Mouse (Mus musculus): ENCODE data around the gene Btbd9. TPM values are rescaled to one million over a fixed set of nuclear protein-coding genes. Genes with fewer than 3 reads are reported as not detected.

Btbd9 gene
- polyA plus RNA-seq, 1 experiment from 2014 or later: 56.0 TPM

- no peak for ATAC-seq (ENCODE audit: insufficient read depth, low FRiP score, low read depth)
- Histone ChIP-seq H3K9me3 (no peaks in the 10 kb centered on the region), H3K4me2 (no peak overlapping the region), H3K4me3 (replicated peaks) (no peak overlapping the region), H3K4me1 (no peaks in the 10 kb centered on the region), H3K36me3 (peaks cover 34% of the 10 kb centered on the region), H3K27ac (no peak overlapping the region), H3K9ac (no peak overlapping the region), H3K27me3 (replicated peaks) (no peaks in the 10 kb centered on the region)
- 47% methylated on average over 6 of the region's 6 CpGs for WGBS
These were observed 18.6 kb upstream of the Btbd9 start for GRCm38 (mm10) chr17:30594846-30595245.

DNA sequence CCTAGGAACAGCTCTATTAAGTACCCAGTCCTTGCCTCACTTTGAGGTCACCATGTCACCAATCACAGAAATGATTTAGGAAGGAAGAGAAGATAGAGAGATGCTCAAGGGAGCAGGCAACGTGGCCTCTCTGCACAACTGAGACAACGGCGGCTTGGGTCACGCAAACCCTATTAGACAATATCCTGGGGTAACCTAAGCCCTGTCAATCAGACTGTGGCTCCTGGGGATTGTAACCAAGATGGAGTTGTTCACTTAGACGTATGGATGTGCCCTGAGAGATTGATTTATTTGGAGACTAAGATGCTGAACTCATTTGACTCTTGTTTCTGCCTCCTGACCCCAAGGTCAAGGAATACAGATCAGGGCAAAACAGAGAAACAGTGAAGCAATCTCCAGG is 18.1 kb upstream of the Btbd9 start:
- Histone ChIP-seq H3K27me3 (replicated peaks) (no peaks in the 10 kb centered on the region), H3K4me3 (replicated peaks) (no peak overlapping the region), H3K36me3 (peaks cover 34% of the 10 kb centered on the region), H3K4me1 (no peaks in the 10 kb centered on the region), H3K9ac (no peak overlapping the region), H3K4me2 (no peak overlapping the region), H3K27ac (no peak overlapping the region), H3K9me3 (no peaks in the 10 kb centered on the region)
- WGBS: 69% methylated on average over 5 of the region's 5 CpGs
- no peak for ATAC-seq (ENCODE audit: insufficient read depth, low FRiP score, low read depth)

- H3K4me2 ChIP-seq: no peak overlapping the region
- no peaks in the 10 kb centered on the region for H3K9me3 ChIP-seq
- no peak overlapping the region for H3K4me3 ChIP-seq (replicated peaks)
- ATAC-seq (ENCODE audit: insufficient read depth, low FRiP score, low read depth): no peak; the same call in 1 of the 2 replicates
- H3K9ac ChIP-seq: no peak overlapping the region
- H3K4me1 ChIP-seq: no peaks in the 10 kb centered on the region
- H3K27ac ChIP-seq: no peak overlapping the region
- H3K27me3 ChIP-seq (replicated peaks): no peaks in the 10 kb centered on the region
- H3K36me3 ChIP-seq: 0 out of 2 replicates have a peak, but pooled peaks cover 6% of the 10 kb centered on the region
- WGBS: 54% methylated on average over 17 of the region's 17 CpGs
These were observed 14.3 kb upstream of the Btbd9 start for GRCm38 (mm10) chr17:30590417-30591198.

DNA sequence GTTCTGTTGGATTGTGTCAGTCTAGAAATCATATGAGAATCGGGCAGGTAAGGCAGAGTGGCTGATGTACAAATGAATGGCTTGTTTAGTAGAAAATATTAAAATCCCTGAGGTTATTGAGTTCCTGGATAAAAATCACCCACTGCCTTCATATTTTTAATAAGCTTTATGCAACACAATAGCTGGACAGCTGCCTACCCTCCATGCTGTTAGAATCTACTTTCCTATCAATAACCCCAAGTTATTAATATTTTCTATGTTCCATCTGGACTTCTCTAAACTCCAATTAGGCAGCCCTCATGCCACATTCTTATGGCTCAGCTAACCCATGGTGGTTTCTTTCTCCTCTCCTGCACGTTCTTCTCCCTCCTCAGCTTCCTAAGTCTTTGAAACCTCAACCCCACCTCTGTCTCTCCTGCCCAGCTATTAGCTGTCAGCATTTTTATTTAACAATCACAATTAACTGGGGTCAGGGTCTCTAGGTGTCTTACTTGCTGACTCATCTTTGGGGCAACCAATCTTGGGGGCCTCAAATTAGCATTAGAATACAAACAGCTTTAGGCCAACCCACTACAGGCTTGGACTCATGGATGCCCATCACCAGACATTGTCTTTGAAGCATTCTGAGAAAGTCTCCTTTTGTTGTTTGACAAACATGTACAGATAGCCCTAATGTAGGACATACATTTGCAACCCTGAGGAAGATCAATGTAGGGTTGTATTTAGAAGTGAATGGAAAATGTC is 7.1 kb upstream of the Btbd9 start:
- H3K36me3 ChIP-seq: no peaks in the 10 kb centered on the region
- no peaks in the 10 kb centered on the region for H3K9me3 ChIP-seq
- H3K27ac ChIP-seq: no peak overlapping the region
- H3K9ac ChIP-seq: no peak overlapping the region
- no peak for ATAC-seq (ENCODE audit: insufficient read depth, low FRiP score, low read depth)
- H3K4me3 ChIP-seq (replicated peaks): no peak overlapping the region
- H3K27me3 ChIP-seq (replicated peaks): no peaks in the 10 kb centered on the region
- H3K4me1 ChIP-seq: no peaks in the 10 kb centered on the region
- no peak overlapping the region for H3K4me2 ChIP-seq
- WGBS: 74% methylated on average over 2 of the region's 2 CpGs

GRCm38 (mm10) chr17:30582313-30582712 is 6.0 kb upstream of the Btbd9 start:
- no peaks in the 10 kb centered on the region for H3K4me1 ChIP-seq
- H3K27me3 ChIP-seq (replicated peaks): no peaks in the 10 kb centered on the region
- no peak overlapping the region for H3K4me2 ChIP-seq
- ATAC-seq (ENCODE audit: insufficient read depth, low FRiP score, low read depth): no peak
- H3K4me3 ChIP-seq (replicated peaks): no peak overlapping the region
- no peak overlapping the region for H3K27ac ChIP-seq
- WGBS: 86% methylated on average over 3 of the region's 3 CpGs
- H3K36me3 ChIP-seq: no peaks in the 10 kb centered on the region
- H3K9ac ChIP-seq: no peak overlapping the region
- no peaks in the 10 kb centered on the region for H3K9me3 ChIP-seq

DNA sequence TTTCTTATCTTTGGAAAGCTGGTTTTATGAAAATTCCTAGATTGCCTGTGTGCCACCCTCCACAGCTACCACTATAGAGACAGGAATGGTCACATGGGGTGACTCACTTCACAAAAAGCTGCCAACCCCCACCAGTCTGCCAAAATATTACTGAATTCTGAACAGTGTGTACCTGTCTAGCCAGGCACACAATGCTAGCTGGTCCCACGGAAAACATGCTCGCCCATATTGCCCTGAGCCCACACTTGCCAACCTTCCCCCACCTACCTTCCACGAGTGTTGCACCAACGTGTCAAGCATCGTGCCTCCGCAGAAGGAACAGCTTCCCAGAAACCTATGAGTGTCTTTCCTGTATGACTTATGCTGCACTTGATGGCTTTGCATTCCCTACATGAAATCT is 4.9 kb upstream of the Btbd9 start:
- Histone ChIP-seq H3K9ac (no peak overlapping the region), H3K4me2 (no peak overlapping the region), H3K4me3 (replicated peaks) (no peak overlapping the region), H3K9me3 (no peaks in the 10 kb centered on the region), H3K27me3 (replicated peaks) (no peaks in the 10 kb centered on the region), H3K36me3 (no peaks in the 10 kb centered on the region), H3K27ac (no peak overlapping the region), H3K4me1 (peaks cover 5% of the 10 kb centered on the region; the same call in 1 of the 2 replicates)
- WGBS: 82% methylated on average over 6 of the region's 6 CpGs
- no peak for ATAC-seq (ENCODE audit: insufficient read depth, low FRiP score, low read depth)

- Histone ChIP-seq H3K9ac (no peak overlapping the region), H3K27ac (no peak overlapping the region), H3K9me3 (no peaks in the 10 kb centered on the region), H3K36me3 (no peaks in the 10 kb centered on the region), H3K27me3 (replicated peaks) (no peaks in the 10 kb centered on the region), H3K4me1 (peaks cover 5% of the 10 kb centered on the region; the same call in 1 of the 2 replicates), H3K4me3 (replicated peaks) (no peak overlapping the region), H3K4me2 (no peak overlapping the region)
- no peak for ATAC-seq (ENCODE audit: insufficient read depth, low FRiP score, low read depth)
- 54% methylated on average over 1 of the region's 1 CpGs for WGBS
These were observed 4.5 kb upstream of the Btbd9 start for GRCm38 (mm10) chr17:30580781-30581180.

- H3K36me3 ChIP-seq: no peaks in the 10 kb centered on the region
- WGBS: 48% methylated on average over 12 of the region's 12 CpGs
- peak overlapping the region; percentile 64 for H3K4me2 ChIP-seq
- H3K4me3 ChIP-seq (replicated peaks): peak overlapping the region; percentile 83
- no peak for ATAC-seq (ENCODE audit: insufficient read depth, low FRiP score, low read depth)
- H3K9ac ChIP-seq: peak overlapping the region; percentile 73
- no peaks in the 10 kb centered on the region for H3K27me3 ChIP-seq (replicated peaks)
- H3K9me3 ChIP-seq: no peaks in the 10 kb centered on the region
- H3K27ac ChIP-seq: peak overlapping the region; percentile 92; the same call in 1 of the 2 replicates
- H3K4me1 ChIP-seq: peaks cover 9% of the 10 kb centered on the region; the same call in 1 of the 2 replicates
These were observed 658 bp upstream of the Btbd9 start for GRCm38 (mm10) chr17:30576946-30577345.

GRCm38 (mm10) chr17:30575121-30575904 is 975 bp downstream of the Btbd9 start:
- no peaks in the 10 kb centered on the region for H3K9me3 ChIP-seq
- peak overlapping the region; percentile 83 for H3K4me3 ChIP-seq (replicated peaks)
- H3K27ac ChIP-seq: peak overlapping the region; percentile 92
- peak overlapping the region; percentile 64 for H3K4me2 ChIP-seq
- no peak for ATAC-seq (ENCODE audit: insufficient read depth, low FRiP score, low read depth)
- WGBS: 3% methylated on average over 35 of the region's 35 CpGs
- H3K9ac ChIP-seq: peak overlapping the region; percentile 73
- no peaks in the 10 kb centered on the region for H3K36me3 ChIP-seq
- no peaks in the 10 kb centered on the region for H3K27me3 ChIP-seq (replicated peaks)
- H3K4me1 ChIP-seq: peaks cover 17% of the 10 kb centered on the region; the same call in 1 of the 2 replicates

GRCm38 (mm10) chr17:30574783-30575075 is 1.6 kb downstream of the Btbd9 start:
- Histone ChIP-seq H3K9ac (no peak overlapping the region), H3K4me1 (peaks cover 22% of the 10 kb centered on the region; the same call in 1 of the 2 replicates), H3K9me3 (no peaks in the 10 kb centered on the region), H3K27ac (no peak overlapping the region), H3K27me3 (replicated peaks) (no peaks in the 10 kb centered on the region), H3K4me3 (replicated peaks) (peak overlapping the region; percentile 83), H3K36me3 (no peaks in the 10 kb centered on the region), H3K4me2 (peak overlapping the region; percentile 64; the same call in 1 of the 2 replicates)
- ATAC-seq (ENCODE audit: insufficient read depth, low FRiP score, low read depth): no peak
- 64% methylated on average over 8 of the region's 8 CpGs for WGBS

- WGBS: 60% methylated on average over 8 of the region's 8 CpGs
- Histone ChIP-seq H3K4me2 (0 out of 2 replicates have a peak overlapping the region, but pooled peaks have one; percentile 64), H3K36me3 (no peaks in the 10 kb centered on the region), H3K27ac (no peak overlapping the region), H3K9ac (no peak overlapping the region), H3K4me3 (replicated peaks) (peak overlapping the region; percentile 83; the same call in 1 of the 2 replicates), H3K4me1 (peaks cover 24% of the 10 kb centered on the region; the same call in 1 of the 2 replicates), H3K9me3 (no peaks in the 10 kb centered on the region), H3K27me3 (replicated peaks) (no peaks in the 10 kb centered on the region)
- ATAC-seq (ENCODE audit: insufficient read depth, low FRiP score, low read depth): no peak
These were observed 2.1 kb downstream of the Btbd9 start for GRCm38 (mm10) chr17:30573990-30574782.
